Mouse (Mus musculus) thymus, postnatal 0 days (tissue): Measurements from ENCODE around the gene Krtap13. TPM values are rescaled to one million over a fixed set of nuclear protein-coding genes. Genes with fewer than 3 reads are reported as not detected.
A peak's percentile ranks its signal among the peaks of the same experiment; 100 is the strongest.
"Not testable (repeated sequence)": the region's sequence is repeated elsewhere in the genome, so short reads cannot be mapped to it uniquely, and the experiment has no call there.

Experiments
- DNase-seq: peaks from one replicate; pipeline ENCODE4 v3.0.0-alpha.2; 2015; ENCODE audit warnings: low spot score
- polyA plus RNA-seq: library from polyadenylated mRNA; unstranded; fragments of >200 nt; fragmentation: Nextera tagmentation; extraction: Ambion mirVana; gene quantifications from 2 replicates; pipeline ENCODE4 v1.2.1, GENCODE M21; 2015

The Krtap13 gene
- not detected in 2 replicates for polyA plus RNA-seq

- DNase-seq: not testable (repeated sequence)
These were observed at the start of gene Krtap13 for GRCm38 (mm10) chr16:88751535-88751934. Gene Krtap13 (minus strand): TSS chr16:88751635.

GRCm38 (mm10) chr16:88786786-88787185 lies 35.4 kb upstream of the Krtap13 start:
- no peak for DNase-seq

- no peak for DNase-seq
These were observed 26.2 kb upstream of the Krtap13 start, which contains the start of gene Gm5965 for GRCm38 (mm10) chr16:88777596-88777995. Gene Gm5965 (plus strand): TSS chr16:88777896.

GRCm38 (mm10) chr16:88774106-88774505 lies 22.7 kb upstream of the Krtap13 start, which contains the start of gene 2310057N15Rik:
Gene 2310057N15Rik (minus strand): TSS chr16:88774206.
- DNase-seq: no peak

- not testable (repeated sequence) for DNase-seq
These were observed 7.1 kb upstream of the Krtap13 start, which contains the start of gene 2310034C09Rik for GRCm38 (mm10) chr16:88758547-88758946. Gene 2310034C09Rik (plus strand): TSS chr16:88758847.

GRCm38 (mm10) chr16:88747943-88748342 lies 3.5 kb downstream of the Krtap13 start:
- DNase-seq: no peak

- DNase-seq: no peak
These were observed 6.6 kb downstream of the Krtap13 start for GRCm38 (mm10) chr16:88744750-88745340.

- DNase-seq: no peak
These were observed 16.0 kb downstream of the Krtap13 start for GRCm38 (mm10) chr16:88735391-88735790.

GRCm38 (mm10) chr16:88728812-88729275 lies 22.6 kb downstream of the Krtap13 start, which contains the start of gene Krtap13-1:
Gene Krtap13-1 (plus strand): TSS chr16:88728862.
- no peak for DNase-seq

- no peak for DNase-seq
These were observed 31.4 kb downstream of the Krtap13 start for GRCm38 (mm10) chr16:88720031-88720430.

GRCm38 (mm10) chr16:88716549-88716948 lies 34.9 kb downstream of the Krtap13 start:
- no peak for DNase-seq

GRCm38 (mm10) chr16:88711245-88711644 lies 40.2 kb downstream of the Krtap13 start:
- DNase-seq: no peak

GRCm38 (mm10) chr16:88710757-88711156 lies 40.7 kb downstream of the Krtap13 start:
- no peak for DNase-seq

- DNase-seq: no peak
These were observed 43.9 kb downstream of the Krtap13 start, which contains the start of gene 2310061N02Rik for GRCm38 (mm10) chr16:88707496-88708012. Gene 2310061N02Rik (minus strand): TSS chr16:88707962.

GRCm38 (mm10) chr16:88701072-88701864 lies 50.2 kb downstream of the Krtap13 start:
- peak; percentile 63 for DNase-seq

Other genes with a start within 250 kb of the Krtap13 start
- not detected in 2 replicates for gene Cldn17, start 244.7 kb downstream of the Krtap13 start, polyA plus RNA-seq
- 2.7 and 3.3 TPM in 2 replicates for gene Cldn8, start 188.5 kb downstream of the Krtap13 start, polyA plus RNA-seq
- gene Krtap24-1, start 139.4 kb downstream of the Krtap13 start, polyA plus RNA-seq: not detected in 2 replicates
- not detected in 2 replicates for gene 2310079G19Rik, start 124.0 kb downstream of the Krtap13 start, polyA plus RNA-seq
- gene Krtap26-1, start 103.8 kb downstream of the Krtap13 start, polyA plus RNA-seq: not detected in 2 replicates
- gene Krtap27-1, start 80.0 kb downstream of the Krtap13 start, polyA plus RNA-seq: not detected in 2 replicates
- gene 2310061N02Rik, start 43.7 kb downstream of the Krtap13 start, polyA plus RNA-seq: not detected in 2 replicates
- gene Krtap13-1, start 22.8 kb downstream of the Krtap13 start, polyA plus RNA-seq: not detected in 2 replicates
- 0.13 TPM in 1 of 2 replicates, not detected in the other for gene 2310034C09Rik, start 7.2 kb upstream of the Krtap13 start, polyA plus RNA-seq
- not detected in 2 replicates for gene 2310057N15Rik, start 22.6 kb upstream of the Krtap13 start, polyA plus RNA-seq
- gene Gm5965, start 26.3 kb upstream of the Krtap13 start, polyA plus RNA-seq: not detected in 2 replicates
- gene Gm20741, start 60.6 kb upstream of the Krtap13 start, polyA plus RNA-seq: not detected in 2 replicates
- gene Krtap15, start 68.6 kb upstream of the Krtap13 start, polyA plus RNA-seq: not detected in 2 replicates
- not detected in 2 replicates for gene Krtap14, start 74.5 kb upstream of the Krtap13 start, polyA plus RNA-seq
- not detected in 2 replicates for gene Krtap19-1, start 117.8 kb upstream of the Krtap13 start, polyA plus RNA-seq
- gene Krtap19-2, start 122.6 kb upstream of the Krtap13 start, polyA plus RNA-seq: not detected in 2 replicates
- not detected in 2 replicates for gene Krtap19-3, start 126.4 kb upstream of the Krtap13 start, polyA plus RNA-seq
- gene Krtap19-4, start 133.5 kb upstream of the Krtap13 start, polyA plus RNA-seq: not detected in 2 replicates
- gene Krtap19-5, start 144.8 kb upstream of the Krtap13 start, polyA plus RNA-seq: not detected in 2 replicates
- gene Krtap19-9b, start 180.6 kb upstream of the Krtap13 start, polyA plus RNA-seq: not detected in 2 replicates
- gene Krtap16-3, start 211.2 kb upstream of the Krtap13 start, polyA plus RNA-seq: not detected in 2 replicates